Mouse (Mus musculus) ovary, postnatal 10 days (tissue): ENCODE results near the gene Wdr81.

Source experiments
- DNase-seq: peaks from one replicate; pipeline ENCODE4 v3.0.0; 2022; ENCODE audit warnings: low spot score

Wdr81 gene

GRCm38 (mm10) chr11:75453991-75454930 is at the start of gene Wdr81:
Gene Wdr81 (minus strand): TSS chr11:75454717.
- DNase-seq = peak; percentile 77

GRCm38 (mm10) chr11:75498126-75498525 is 43.6 kb upstream of the Wdr81 start:
- DNase-seq = no peak

GRCm38 (mm10) chr11:75494296-75495049 is 40.0 kb upstream of the Wdr81 start:
- DNase-seq = no peak

GRCm38 (mm10) chr11:75487496-75487895 is 33.0 kb upstream of the Wdr81 start:
- no peak for DNase-seq

- DNase-seq = peak; percentile 96
Measured at GRCm38 (mm10) chr11:75486601-75487285, 32.2 kb upstream of the Wdr81 start, which contains the start of gene Prpf8. Gene Prpf8 (plus strand): TSS chr11:75486816.

GRCm38 (mm10) chr11:75486192-75486591 is 31.7 kb upstream of the Wdr81 start:
- DNase-seq = no peak

GRCm38 (mm10) chr11:75473376-75473775 is 18.9 kb upstream of the Wdr81 start:
- DNase-seq = no peak

GRCm38 (mm10) chr11:75472469-75473081 is 18.1 kb upstream of the Wdr81 start:
- DNase-seq = no peak

GRCm38 (mm10) chr11:75470675-75471074 is 16.2 kb upstream of the Wdr81 start:
- no peak for DNase-seq

- DNase-seq = no peak
Measured at GRCm38 (mm10) chr11:75469261-75469660, 14.7 kb upstream of the Wdr81 start.

- DNase-seq = no peak
Measured at GRCm38 (mm10) chr11:75468410-75468809, 13.9 kb upstream of the Wdr81 start.

GRCm38 (mm10) chr11:75467512-75468215 is 13.1 kb upstream of the Wdr81 start:
- peak; percentile 46 for DNase-seq

- no peak for DNase-seq
Measured at GRCm38 (mm10) chr11:75466731-75467505, 12.4 kb upstream of the Wdr81 start.

GRCm38 (mm10) chr11:75465051-75465450 is 10.5 kb upstream of the Wdr81 start:
- DNase-seq = no peak

GRCm38 (mm10) chr11:75464417-75464816 is 9.9 kb upstream of the Wdr81 start:
- DNase-seq = no peak

GRCm38 (mm10) chr11:75463624-75464023 is 9.1 kb upstream of the Wdr81 start:
- no peak for DNase-seq

- peak; percentile 55 for DNase-seq
Measured at GRCm38 (mm10) chr11:75462865-75463336, 8.4 kb upstream of the Wdr81 start.

- DNase-seq = peak; percentile 39
Measured at GRCm38 (mm10) chr11:75462253-75462783, 7.8 kb upstream of the Wdr81 start.

GRCm38 (mm10) chr11:75461743-75462252 is 7.3 kb upstream of the Wdr81 start:
- DNase-seq = no peak
